Mouse (Mus musculus) embryo, embryonic 11.5 days (tissue): ENCODE measurements at regions not wholly inside any gene's neighbourhood (a gene's known extent, or its start where the extent isn't known, plus 50 kb on each side); places are given as distances from the start of the nearest gene placed in this dataset.
"Not testable (repeated sequence)": the region's sequence is repeated elsewhere in the genome, so short reads cannot be mapped to it uniquely, and the experiment has no call there.

ENCODE experiments used
- DNase-seq: peaks from one replicate; pipeline ENCODE4 v3.0.0-alpha.2; 2012; ENCODE audit warnings: low read depth, low spot score

- DNase-seq, result no peak
Measured at GRCm38 (mm10) chr17:42956588-42956987, 59.8 kb upstream of the Tnfrsf21 start.

GRCm38 (mm10) chr17:42954722-42955121, 61.6 kb upstream of the Tnfrsf21 start:
- no peak for DNase-seq

- DNase-seq, result no peak
Measured at GRCm38 (mm10) chr17:42944453-42944852, 68.0 kb upstream of the Cd2ap start.

- peak; percentile 66 for DNase-seq
Measured at GRCm38 (mm10) chr17:42943272-42943696, 66.8 kb upstream of the Cd2ap start.

GRCm38 (mm10) chr17:42939476-42939875, 63.0 kb upstream of the Cd2ap start:
- DNase-seq, result no peak

- DNase-seq, result no peak
Measured at GRCm38 (mm10) chr17:42938579-42938978, 62.1 kb upstream of the Cd2ap start.

- not testable (repeated sequence) for DNase-seq
Measured at GRCm38 (mm10) chr17:42937480-42937879, 61.0 kb upstream of the Cd2ap start.

GRCm38 (mm10) chr17:42934068-42934467, 57.6 kb upstream of the Cd2ap start:
- DNase-seq, result no peak

GRCm38 (mm10) chr17:42933335-42934004, 57.0 kb upstream of the Cd2ap start:
- no peak for DNase-seq

GRCm38 (mm10) chr17:42927320-42927719, 50.9 kb upstream of the Cd2ap start:
- no peak for DNase-seq
